ENCODE assay signal across 28 mouse cellular contexts in the genomic region with DNA sequence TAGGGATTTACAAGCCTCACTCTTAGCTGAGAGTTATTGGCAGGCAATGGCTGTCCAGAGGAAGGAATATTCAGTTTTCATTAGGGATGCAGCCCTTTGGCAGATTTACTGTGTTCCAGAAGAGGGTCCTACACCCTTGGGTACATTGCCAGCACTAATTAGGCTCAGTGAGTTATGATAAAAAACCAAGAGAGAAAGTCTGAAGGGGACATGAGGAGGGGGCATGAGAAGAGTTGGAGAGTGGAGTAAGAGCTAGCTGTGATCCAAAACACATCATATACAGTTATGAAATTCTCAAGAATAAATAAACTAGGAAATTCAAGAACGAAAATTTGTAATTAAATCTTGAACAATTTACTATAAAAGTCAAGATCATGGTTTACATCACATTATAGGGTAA.
"Had no signal": no experiment of that assay in that cellular context is flagged by ENCODE, and none has a peak within 500 bp of the region (broad histone marks: within the 10 kb centered on the region; RNA-seq: fewer than 3 reads in every experiment).

No protein-coding gene starts in this region.

- H3K4me1 ChIP-seq: embryonic facial prominence, embryonic 10.5 days; embryonic facial prominence, embryonic 12.5 days; embryonic facial prominence, embryonic 13.5 days; embryonic facial prominence, embryonic 15.5 days; forebrain, embryonic 12.5 days had no signal

- H3K4me3 ChIP-seq: embryonic facial prominence, embryonic 10.5 days; embryonic facial prominence, embryonic 12.5 days; embryonic facial prominence, embryonic 13.5 days; embryonic facial prominence, embryonic 15.5 days; erythroblast, embryonic 14.5 days; forebrain, embryonic 10.5 days; forebrain, embryonic 12.5 days; forebrain, embryonic 13.5 days; forebrain, embryonic 15.5 days; gastrocnemius, adult 2 months had no signal

- H3K4me2 ChIP-seq: embryonic facial prominence, embryonic 12.5 days; embryonic facial prominence, embryonic 13.5 days; embryonic facial prominence, embryonic 15.5 days; forebrain, embryonic 12.5 days; forebrain, embryonic 13.5 days; forebrain, embryonic 15.5 days had no signal

- H3K9ac ChIP-seq: embryonic facial prominence, embryonic 12.5 days; embryonic facial prominence, embryonic 13.5 days; embryonic facial prominence, embryonic 15.5 days; forebrain, embryonic 12.5 days; forebrain, embryonic 13.5 days; forebrain, embryonic 15.5 days; forebrain, postnatal 0 days had no signal

- H3K27ac ChIP-seq: embryonic facial prominence, embryonic 10.5 days; embryonic facial prominence, embryonic 12.5 days; embryonic facial prominence, embryonic 13.5 days; embryonic facial prominence, embryonic 15.5 days; forebrain, embryonic 10.5 days; forebrain, embryonic 12.5 days; forebrain, embryonic 13.5 days; forebrain, embryonic 15.5 days; gastrocnemius, adult 2 months had no signal

- H3K27me3 ChIP-seq: embryonic facial prominence, embryonic 12.5 days; embryonic facial prominence, embryonic 13.5 days; embryonic facial prominence, embryonic 15.5 days; forebrain, embryonic 12.5 days; forebrain, embryonic 13.5 days; forebrain, embryonic 15.5 days had no signal

- DNase-seq: cerebellum, adult 18-20 months; cerebellum, adult 2 months; cerebellum, adult 8-10 months; cerebellum, adult 9-10 months; cerebellum, adult 9-11 months; cerebellum, postnatal 10 days; cerebellum, postnatal 14 days; cerebellum, postnatal 25 days; cerebellum, postnatal 36 days; embryo, embryonic 11 days; forebrain, postnatal 0 days; gastrocnemius, adult 2 months; gastrocnemius, postnatal 10 days; gastrocnemius, postnatal 14 days; gastrocnemius, postnatal 25 days; gastrocnemius, postnatal 36 days; heart, adult 11 months had no signal

- H3K36me3 ChIP-seq: embryonic facial prominence, embryonic 10.5 days; embryonic facial prominence, embryonic 12.5 days; embryonic facial prominence, embryonic 13.5 days; embryonic facial prominence, embryonic 15.5 days; forebrain, embryonic 10.5 days; forebrain, embryonic 12.5 days; forebrain, embryonic 15.5 days had no signal

- ATAC-seq: forebrain, embryonic 13.5 days; forebrain, embryonic 14.5 days; forebrain, embryonic 15.5 days; forebrain, embryonic 16.5 days; forebrain, postnatal 0 days had no signal

- H3K9me3 ChIP-seq: embryonic facial prominence, embryonic 10.5 days; embryonic facial prominence, embryonic 12.5 days; embryonic facial prominence, embryonic 13.5 days; embryonic facial prominence, embryonic 15.5 days; forebrain, embryonic 10.5 days; forebrain, embryonic 12.5 days; forebrain, embryonic 13.5 days; forebrain, embryonic 15.5 days had no signal
